ENCODE assay signal across 26 mouse cellular contexts in the genomic region with DNA sequence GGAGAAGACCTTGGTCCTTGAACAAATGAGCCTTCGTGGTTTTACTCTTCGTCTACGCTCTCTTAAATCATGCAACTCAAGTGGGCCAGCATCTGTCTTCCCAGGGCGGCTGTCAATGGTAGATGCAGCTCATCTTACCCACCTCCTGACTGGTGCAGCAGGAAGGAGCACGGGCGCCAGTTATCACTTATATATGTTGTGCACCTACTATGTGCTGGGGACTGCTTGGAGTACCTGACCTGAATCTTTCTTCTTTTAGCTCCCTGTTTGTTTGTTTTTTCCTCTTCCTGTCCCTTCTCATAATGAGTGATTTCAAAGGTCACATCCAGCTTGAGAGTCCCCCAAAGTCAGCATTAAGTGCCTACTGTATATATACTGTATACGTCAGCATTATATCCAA.
"Had no signal": no experiment of that assay in that cellular context is flagged by ENCODE, and none has a peak within 500 bp of the region (broad histone marks: within the 10 kb centered on the region; RNA-seq: fewer than 3 reads in every experiment).

No protein-coding gene starts in this region.

- H3K9ac ChIP-seq: embryonic facial prominence, embryonic 12.5 days; embryonic facial prominence, embryonic 13.5 days; embryonic facial prominence, embryonic 15.5 days; forebrain, embryonic 12.5 days; forebrain, embryonic 13.5 days; forebrain, embryonic 15.5 days; forebrain, postnatal 0 days had no signal

- ATAC-seq: forebrain, embryonic 13.5 days; forebrain, embryonic 14.5 days; forebrain, embryonic 15.5 days; forebrain, embryonic 16.5 days; forebrain, postnatal 0 days had no signal

- H3K4me2 ChIP-seq: embryonic facial prominence, embryonic 12.5 days; embryonic facial prominence, embryonic 13.5 days; embryonic facial prominence, embryonic 15.5 days; forebrain, embryonic 12.5 days; forebrain, embryonic 13.5 days; forebrain, embryonic 15.5 days; heart, embryonic 11.5 days had no signal

- H3K27ac ChIP-seq: embryonic facial prominence, embryonic 10.5 days; embryonic facial prominence, embryonic 12.5 days; embryonic facial prominence, embryonic 13.5 days; embryonic facial prominence, embryonic 15.5 days; forebrain, embryonic 10.5 days; forebrain, embryonic 12.5 days; forebrain, embryonic 13.5 days; forebrain, embryonic 15.5 days; gastrocnemius, adult 2 months; heart, adult 2 months; heart, embryonic 10.5 days had no signal

- H3K9me3 ChIP-seq: embryonic facial prominence, embryonic 10.5 days; embryonic facial prominence, embryonic 12.5 days; embryonic facial prominence, embryonic 13.5 days; embryonic facial prominence, embryonic 15.5 days; forebrain, embryonic 10.5 days; forebrain, embryonic 12.5 days; forebrain, embryonic 13.5 days; forebrain, embryonic 15.5 days; heart, embryonic 10.5 days had no signal

- H3K36me3 ChIP-seq: embryonic facial prominence, embryonic 10.5 days; embryonic facial prominence, embryonic 12.5 days; embryonic facial prominence, embryonic 13.5 days; embryonic facial prominence, embryonic 15.5 days; forebrain, embryonic 10.5 days; forebrain, embryonic 12.5 days; forebrain, embryonic 15.5 days; heart, embryonic 10.5 days had no signal

- H3K4me1 ChIP-seq: embryonic facial prominence, embryonic 12.5 days; embryonic facial prominence, embryonic 13.5 days; embryonic facial prominence, embryonic 15.5 days; heart, embryonic 10.5 days had no signal

- DNase-seq: cerebellum, postnatal 14 days; cerebellum, postnatal 25 days; cerebellum, postnatal 36 days; embryo, embryonic 11 days; forebrain, postnatal 0 days; gastrocnemius, adult 2 months; gastrocnemius, postnatal 10 days; gastrocnemius, postnatal 14 days; gastrocnemius, postnatal 25 days; gastrocnemius, postnatal 36 days; heart, adult 11 months; heart, adult 18-20 months; heart, adult 2 months had no signal

- H3K4me3 ChIP-seq: embryonic facial prominence, embryonic 10.5 days; embryonic facial prominence, embryonic 12.5 days; embryonic facial prominence, embryonic 13.5 days; embryonic facial prominence, embryonic 15.5 days; erythroblast, embryonic 14.5 days; forebrain, embryonic 10.5 days; forebrain, embryonic 12.5 days; forebrain, embryonic 13.5 days; forebrain, embryonic 15.5 days; gastrocnemius, adult 2 months; heart, adult 2 months; heart, embryonic 10.5 days had no signal

- H3K27me3 ChIP-seq: embryonic facial prominence, embryonic 15.5 days; forebrain, embryonic 15.5 days had no signal
